Mouse (Mus musculus) kidney, postnatal 10 days (tissue): Measurements from ENCODE around the gene Actn3.
"Not testable (repeated sequence)": the region's sequence is repeated elsewhere in the genome, so short reads cannot be mapped to it uniquely, and the experiment has no call there.

Source experiments
- DNase-seq: peaks from one replicate; pipeline ENCODE4 v3.0.0; 2021; ENCODE audit warnings: mixed read lengths

Gene Actn3

GRCm38 (mm10) chr19:4877785-4878184 is at the start of gene Actn3:
TSS of gene Actn3 (minus strand) at chr19:4877909.
- DNase-seq = peak; percentile 71

- no peak for DNase-seq
Observed at GRCm38 (mm10) chr19:4925121-4925860, 47.6 kb upstream of the Actn3 start.

GRCm38 (mm10) chr19:4919652-4920051 is 41.9 kb upstream of the Actn3 start:
- no peak for DNase-seq

- no peak for DNase-seq
Observed at GRCm38 (mm10) chr19:4916827-4917226, 39.1 kb upstream of the Actn3 start.

- DNase-seq = no peak
Observed at GRCm38 (mm10) chr19:4915924-4916603, 38.4 kb upstream of the Actn3 start.

GRCm38 (mm10) chr19:4909376-4909775 is 31.7 kb upstream of the Actn3 start:
- DNase-seq = no peak

- peak; percentile 59 for DNase-seq
Observed at GRCm38 (mm10) chr19:4908107-4908506, 30.4 kb upstream of the Actn3 start.

- DNase-seq = peak; percentile 88
Observed at GRCm38 (mm10) chr19:4905979-4906794, 28.5 kb upstream of the Actn3 start, which contains the start of gene Bbs1. TSS of gene Bbs1 (minus strand) at chr19:4906628.

- DNase-seq = no peak
Observed at GRCm38 (mm10) chr19:4899888-4900287, 22.2 kb upstream of the Actn3 start.

- DNase-seq = no peak
Observed at GRCm38 (mm10) chr19:4898972-4899371, 21.3 kb upstream of the Actn3 start.

- no peak for DNase-seq
Observed at GRCm38 (mm10) chr19:4896780-4897520, 19.2 kb upstream of the Actn3 start.

- DNase-seq = no peak
Observed at GRCm38 (mm10) chr19:4891798-4892197, 14.1 kb upstream of the Actn3 start.

GRCm38 (mm10) chr19:4889791-4890190 is 12.1 kb upstream of the Actn3 start:
- no peak for DNase-seq

- no peak for DNase-seq
Observed at GRCm38 (mm10) chr19:4883961-4884360, 6.3 kb upstream of the Actn3 start.

- no peak for DNase-seq
Observed at GRCm38 (mm10) chr19:4879324-4879703, 1.6 kb upstream of the Actn3 start.

GRCm38 (mm10) chr19:4878405-4879323 is 955 bp upstream of the Actn3 start, which contains the start of gene Zdhhc24:
TSS of gene Zdhhc24 (plus strand) at chr19:4878668.
- peak; percentile 96 for DNase-seq

GRCm38 (mm10) chr19:4876755-4877154 is 954 bp downstream of the Actn3 start:
- no peak for DNase-seq

- no peak for DNase-seq
Observed at GRCm38 (mm10) chr19:4876241-4876640, 1.5 kb downstream of the Actn3 start.

GRCm38 (mm10) chr19:4874613-4875012 is 3.1 kb downstream of the Actn3 start:
- DNase-seq = not testable (repeated sequence)

GRCm38 (mm10) chr19:4865147-4865546 is 12.6 kb downstream of the Actn3 start:
- DNase-seq = peak; percentile 76

GRCm38 (mm10) chr19:4863048-4863447 is 14.7 kb downstream of the Actn3 start:
- no peak for DNase-seq
